Mouse (Mus musculus): ENCODE results near the gene Knop1.

The Knop1 gene

DNA sequence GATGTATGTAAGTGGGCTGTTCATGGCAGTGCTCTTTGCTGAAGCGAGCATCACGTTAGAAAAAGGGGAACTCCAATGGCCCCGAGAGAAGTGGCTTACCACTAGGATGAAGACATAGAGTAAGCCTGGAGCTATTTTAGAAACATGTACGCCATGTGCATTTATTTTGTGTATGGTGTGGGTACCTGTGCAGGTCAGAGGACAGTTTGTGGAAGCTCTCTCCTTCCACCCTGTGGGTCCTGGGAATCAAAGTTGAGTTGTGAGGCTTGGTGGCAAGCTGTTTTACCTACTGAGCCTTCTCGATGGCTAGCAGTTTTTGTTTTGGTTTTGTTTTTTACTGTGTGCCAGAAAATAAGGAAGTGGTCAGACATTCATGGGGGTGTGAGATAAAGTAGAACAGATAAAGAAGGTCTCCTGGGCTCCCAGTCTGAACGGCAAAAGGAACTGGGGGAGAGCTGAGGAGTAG is 57.9 kb downstream of the Knop1 start:
- no peak for DNase-seq (ENCODE audit: low spot score in 2 of 2)

DNA sequence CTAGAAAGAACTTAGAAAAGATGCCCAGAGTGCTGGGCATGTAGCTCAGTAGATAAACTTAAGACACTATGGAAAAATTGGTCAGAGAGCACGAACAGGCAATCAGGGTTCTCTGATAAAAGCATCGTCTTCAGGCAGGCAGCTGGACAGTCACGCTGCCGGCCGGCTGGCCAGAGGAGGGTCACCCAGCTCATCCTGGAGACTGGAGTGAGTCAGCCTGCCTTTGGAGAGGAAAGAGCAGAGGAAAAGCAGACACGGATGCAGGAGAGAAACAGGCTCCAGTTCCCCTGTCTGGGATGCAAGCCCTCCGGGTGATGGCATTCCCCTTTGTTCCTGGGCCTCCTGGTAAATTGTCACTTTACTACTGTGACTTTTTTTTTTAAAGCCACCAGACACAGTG is 58.5 kb downstream of the Knop1 start:
- DNase-seq (ENCODE audit: low spot score in 2 of 2) = no peak

DNA sequence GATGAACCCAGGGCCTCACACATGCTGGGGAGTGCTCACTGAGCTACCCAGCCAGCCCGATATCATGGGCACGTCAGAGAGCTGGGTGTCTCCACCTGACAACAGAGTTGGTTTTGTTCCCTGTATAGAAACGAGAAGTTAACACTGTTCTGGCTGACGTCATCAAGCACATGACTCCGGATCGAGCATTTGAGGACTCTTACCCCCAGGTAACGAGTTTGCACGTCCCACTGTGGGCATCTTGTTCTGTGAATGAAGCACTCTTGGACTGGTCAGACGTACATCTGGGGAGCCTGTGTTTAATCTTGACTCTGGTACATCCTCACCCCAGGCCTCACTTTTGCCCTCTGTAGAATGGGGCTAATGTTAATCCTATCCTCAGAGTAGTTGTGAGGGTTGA is 59.2 kb downstream of the Knop1 start:
- DNase-seq (ENCODE audit: low spot score in 2 of 2) = no peak

DNA sequence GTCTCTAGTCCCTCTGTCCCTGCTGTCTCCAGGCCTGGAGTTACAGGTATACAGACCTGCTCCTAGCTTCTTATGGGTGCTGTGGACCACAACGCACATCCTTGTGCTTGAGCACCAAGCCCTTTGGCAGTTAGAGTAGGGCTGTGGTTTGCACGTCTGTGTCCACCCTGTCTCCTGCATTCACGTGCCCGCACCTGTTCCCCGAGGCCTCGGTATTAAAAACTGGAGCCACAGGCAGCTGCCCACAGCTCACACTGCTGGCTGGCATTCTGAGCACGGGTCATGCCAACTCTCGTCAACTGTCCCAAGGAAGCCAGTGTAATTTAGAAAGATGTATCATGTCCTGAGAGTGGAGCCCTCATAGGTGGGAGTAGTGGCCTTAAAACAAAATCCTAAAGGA is 60.3 kb downstream of the Knop1 start:
- no peak for DNase-seq (ENCODE audit: low spot score in 2 of 2)

DNA sequence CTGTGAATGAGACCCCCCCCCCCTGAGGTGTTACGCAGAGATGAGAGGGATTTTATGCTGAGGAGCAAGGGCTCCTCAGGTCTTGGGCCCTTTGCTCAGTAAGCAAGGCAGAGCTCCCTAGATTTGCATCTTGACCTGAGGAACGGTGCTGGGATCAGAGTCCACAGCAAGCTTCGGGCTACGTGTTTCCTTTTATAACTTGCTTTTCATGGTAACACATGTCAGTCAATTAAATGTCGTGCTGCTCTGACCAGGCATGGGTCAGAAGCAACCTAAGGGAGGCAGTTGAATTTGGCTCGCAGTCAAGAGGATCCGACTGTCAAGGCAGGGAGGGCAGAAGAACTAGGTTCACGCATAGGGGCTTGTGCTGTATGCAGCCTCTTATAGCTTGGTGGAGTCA is 62.2 kb downstream of the Knop1 start:
- no peak for DNase-seq (ENCODE audit: low spot score in 2 of 2)
